Mouse (Mus musculus) intestine, postnatal 0 days (tissue): ENCODE measurements around the gene Tomm20l. TPM values are rescaled to one million over a fixed set of nuclear protein-coding genes. Genes with fewer than 3 reads are reported as not detected.

Source experiments
- ATAC-seq: fragments of 200-750 bp; cut with Nextera tagmentation; 2 replicates; pipeline ENCODE4 v1.8.0; 2017; ENCODE audit warnings: mild to moderate bottlenecking, moderate TSS enrichment, moderate library complexity
- H3K27ac ChIP-seq: fragments of 300-500 bp; sonication (generic); 2 replicates; pipeline ENCODE4 v1.5.1; 2014; ENCODE audit warnings: mild to moderate bottlenecking, low read depth, low read length, moderate library complexity
- H3K27me3 ChIP-seq: fragments of 300-500 bp; sonication (generic); replicated peaks from 2 replicates; pipeline ENCODE4 v1.6.1; 2014; ENCODE audit warnings: low read length, mixed read lengths; ENCODE audit not compliant: control insufficient read depth, insufficient read depth
- H3K36me3 ChIP-seq: fragments of 300-500 bp; sonication (generic); 2 replicates; pipeline ENCODE4 v1.6.1; 2014; ENCODE audit warnings: mild to moderate bottlenecking, moderate library complexity; ENCODE audit not compliant: control insufficient read depth, insufficient read depth
- H3K4me1 ChIP-seq: fragments of 300-500 bp; sonication (generic); replicated peaks from 2 replicates; pipeline ENCODE4 v1.6.1; 2014; ENCODE audit warnings: antibody characterized with exemption, low read length, mixed read lengths; ENCODE audit not compliant: control insufficient read depth, insufficient read depth
- H3K4me2 ChIP-seq: fragments of 300-500 bp; sonication (generic); replicated peaks from 2 replicates; pipeline ENCODE4 v1.6.1; 2014; ENCODE audit warnings: low read depth, mild to moderate bottlenecking, moderate library complexity
- H3K4me3 ChIP-seq: fragments of 300-500 bp; sonication (generic); 2 replicates; pipeline ENCODE4 v1.5.1; 2014; ENCODE audit warnings: low read depth, low read length
- H3K9ac ChIP-seq: fragments of 300-500 bp; sonication (generic); 2 replicates; pipeline ENCODE4 v1.6.1; 2014; ENCODE audit warnings: mild to moderate bottlenecking, low read depth, low read length
- H3K9me3 ChIP-seq: fragments of 300-500 bp; sonication (generic); 2 replicates; pipeline ENCODE4 v1.6.1; 2016; ENCODE audit warnings: mixed run types; ENCODE audit not compliant: control insufficient read depth
- CTCF ChIP-seq: sonication (generic); IDR thresholded peaks from 2 replicates; pipeline ENCODE4 v1.5.1; 2016; ENCODE audit warnings: low read depth, mild to moderate bottlenecking, control low read depth, antibody characterized with exemption, moderate library complexity
- WGBS: fragments of 180-500 bp; shearing (Covaris S2); extraction: QIAGEN DNeasy Blood & Tissue Kit; methylation state at CpG from one replicate; pipeline ENCODE4 v1.1.7; 2014; 5-methylcytosine and 5-hydroxymethylcytosine counted together
- polyA plus RNA-seq: library from polyadenylated mRNA; unstranded; fragments of >200 nt; fragmentation: Nextera tagmentation; extraction: Ambion mirVana; gene quantifications from 2 replicates; pipeline ENCODE4 v1.2.1, GENCODE M21; 2015

The Tomm20l gene
- polyA plus RNA-seq, 1 experiment from 2014 or later = not detected

DNA sequence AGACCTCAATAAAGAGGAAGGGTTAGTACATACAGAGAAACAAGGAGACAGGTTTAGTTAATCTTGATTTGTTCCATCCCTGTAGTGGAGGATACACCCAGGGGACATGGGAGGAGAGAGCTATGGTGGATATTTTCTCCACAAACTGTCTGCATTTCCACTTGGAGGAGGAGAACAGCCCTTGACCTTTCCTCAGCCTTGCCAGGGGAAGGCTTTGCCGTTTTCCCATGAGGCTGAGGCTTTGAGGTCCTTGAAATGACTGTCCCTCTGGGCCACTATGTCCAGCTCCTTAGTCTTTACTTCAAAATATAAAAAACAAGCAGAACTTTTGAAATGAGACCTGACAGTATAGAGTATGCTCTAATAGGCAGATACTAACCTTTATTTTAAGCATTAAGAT is 58.7 kb downstream of the Tomm20l start:
- H3K4me1 ChIP-seq = no peaks in the 10 kb centered on the region
- WGBS = 96% methylated on average over 1 of the region's 1 CpGs

More for the DNA sequence above, 58.7 kb downstream of the Tomm20l start:
- H3K9me3 ChIP-seq = no peaks in the 10 kb centered on the region
- no peak for ATAC-seq
- no peak overlapping the region for H3K9ac ChIP-seq
- TF ChIP-seq CTCF = no peak
- no peak overlapping the region for H3K4me2 ChIP-seq
- H3K4me3 ChIP-seq = no peak overlapping the region
- H3K27me3 ChIP-seq = no peaks in the 10 kb centered on the region
- H3K27ac ChIP-seq = no peak overlapping the region
- peaks cover 32% of the 10 kb centered on the region for H3K36me3 ChIP-seq

Other genes with a start within 250 kb of the Tomm20l start
- 164 and 181 TPM in 2 replicates for gene Actr10, start 173.6 kb upstream of the Tomm20l start, polyA plus RNA-seq
- 365 and 387 TPM in 2 replicates for gene Psma3, start 136.8 kb upstream of the Tomm20l start, polyA plus RNA-seq
- 23.2 and 27.4 TPM in 2 replicates for gene Arid4a, start 95.4 kb upstream of the Tomm20l start, polyA plus RNA-seq
- gene Timm9, start 25.3 kb downstream of the Tomm20l start, polyA plus RNA-seq = 69.1 and 74.9 TPM in 2 replicates
- 2.7 and 4.2 TPM in 2 replicates for gene 2700049A03Rik, start 25.4 kb downstream of the Tomm20l start, polyA plus RNA-seq
- 4.8 and 5.1 TPM in 2 replicates for gene Dact1, start 198.5 kb downstream of the Tomm20l start, polyA plus RNA-seq